Mouse (Mus musculus) 3134 (cell line): Measurements from ENCODE around the gene Kcnrg.

ENCODE experiments used
- DNase-seq: peaks from one replicate; pipeline ENCODE4 v3.0.0-alpha.2; 2011; ENCODE audit warnings: low spot score; ENCODE audit not compliant: insufficient read length; ENCODE audit errors: extremely low read depth

The Kcnrg gene

DNA sequence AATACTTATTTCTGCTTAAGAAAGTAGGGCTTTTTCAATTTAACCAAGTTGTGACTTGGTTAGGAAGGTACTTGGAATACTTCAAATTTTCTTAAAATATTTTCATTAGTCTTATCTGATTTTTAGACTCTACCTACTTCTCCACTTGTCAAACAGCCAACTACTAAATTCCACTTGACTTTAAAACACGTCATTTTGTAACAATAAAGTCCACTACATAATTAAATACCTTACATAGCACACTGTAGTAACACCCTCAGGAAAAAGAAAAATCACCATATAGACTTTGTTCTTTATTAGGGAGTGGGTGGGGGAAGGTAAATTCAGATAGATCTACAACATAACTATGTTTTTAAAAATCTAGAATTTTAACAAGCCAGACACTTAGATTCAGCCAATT, 35.4 kb downstream of the Kcnrg start:
- no peak for DNase-seq

DNA sequence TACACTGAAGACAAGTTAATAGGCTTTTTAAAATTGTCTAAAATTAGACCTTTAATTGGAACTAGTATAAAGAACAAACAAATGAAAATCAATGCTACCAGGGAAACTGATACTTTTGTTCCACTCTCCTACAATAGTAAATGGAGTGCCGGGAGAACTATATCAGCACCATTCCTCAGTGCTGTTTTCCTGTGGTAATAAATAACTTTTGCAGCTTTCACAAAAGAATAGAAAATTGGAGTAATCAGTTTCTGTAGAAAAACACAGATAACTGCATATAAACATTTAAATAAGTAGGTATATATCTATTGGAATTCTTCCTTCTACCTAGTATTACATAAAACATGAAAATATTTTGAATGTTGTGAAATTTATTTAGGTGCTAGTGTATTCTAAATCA, 38.3 kb downstream of the Kcnrg start:
- DNase-seq, result no peak

DNA sequence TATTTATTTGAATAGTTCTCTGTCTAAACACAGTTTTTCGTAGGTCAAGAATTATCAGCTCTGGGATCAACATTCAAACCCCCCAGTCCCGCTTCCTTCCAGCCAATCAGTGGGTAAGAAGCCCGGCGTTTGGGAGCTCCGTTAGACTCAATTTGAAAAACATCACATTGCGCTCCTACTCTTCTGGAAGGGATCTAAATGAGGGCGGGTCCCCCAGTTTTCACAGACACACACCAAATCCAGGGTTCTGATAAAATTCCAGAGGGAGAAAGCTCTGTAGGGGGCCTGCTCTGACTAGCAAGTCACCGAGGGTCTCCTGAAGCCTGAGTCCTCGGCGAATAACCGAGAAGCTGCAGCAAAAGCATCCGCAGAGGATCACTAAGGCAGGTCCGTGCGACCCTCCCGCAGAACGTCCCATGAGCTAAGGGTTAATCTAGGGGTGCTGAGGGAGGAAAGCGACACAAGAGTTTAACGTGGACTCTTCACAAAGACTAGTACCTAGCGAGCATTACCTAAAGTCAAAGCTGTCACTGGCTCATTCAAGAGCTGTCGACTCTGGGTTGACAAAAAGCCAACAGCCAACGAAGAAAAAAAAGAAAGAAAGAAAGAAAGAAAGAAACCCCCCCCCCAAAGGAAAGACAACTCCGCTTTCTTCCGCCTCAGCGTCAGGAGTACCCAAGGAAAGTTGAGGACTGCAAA, 40.1 kb downstream of the Kcnrg start:
- DNase-seq, result peak; percentile 39

DNA sequence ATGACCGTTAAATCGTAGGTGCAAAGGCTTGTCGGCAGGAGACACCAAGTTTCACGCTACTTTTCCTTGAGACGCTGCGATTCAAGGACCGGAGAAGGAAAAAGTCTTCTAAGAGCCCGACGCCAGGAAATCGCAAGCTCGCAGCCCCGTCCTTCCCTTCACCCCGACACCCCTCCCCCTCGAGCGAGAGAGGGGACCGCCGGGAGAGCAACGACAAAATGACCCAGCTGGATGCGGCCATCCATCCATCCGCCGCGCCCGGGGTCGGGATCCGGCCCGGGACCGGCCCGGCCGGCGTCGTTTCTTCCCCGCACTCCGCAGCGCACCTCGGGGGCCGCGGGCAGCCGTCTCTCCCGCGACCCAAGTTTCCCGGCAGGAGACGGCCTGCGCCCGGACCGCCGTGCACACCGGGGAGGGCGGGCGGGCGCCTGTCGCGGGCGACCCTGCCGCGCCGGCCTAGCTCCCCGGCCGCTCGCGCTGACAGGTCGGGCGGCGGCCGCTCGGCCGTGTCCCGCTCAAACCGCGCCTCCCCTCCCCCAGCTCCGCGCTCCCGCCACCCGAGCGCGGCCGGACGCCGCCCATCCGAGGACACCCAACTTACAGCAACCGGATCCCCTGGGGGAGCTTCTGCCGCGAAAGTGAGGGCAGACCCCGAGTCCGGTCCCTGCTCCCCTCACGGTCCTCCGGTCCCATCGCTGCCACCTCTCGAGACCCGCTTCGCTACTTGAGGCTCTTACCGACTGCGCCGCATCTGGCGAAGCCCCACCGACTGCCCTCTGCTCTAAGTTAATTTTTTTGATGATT, 40.8 kb downstream of the Kcnrg start:
- peak; percentile 59 for DNase-seq

DNA sequence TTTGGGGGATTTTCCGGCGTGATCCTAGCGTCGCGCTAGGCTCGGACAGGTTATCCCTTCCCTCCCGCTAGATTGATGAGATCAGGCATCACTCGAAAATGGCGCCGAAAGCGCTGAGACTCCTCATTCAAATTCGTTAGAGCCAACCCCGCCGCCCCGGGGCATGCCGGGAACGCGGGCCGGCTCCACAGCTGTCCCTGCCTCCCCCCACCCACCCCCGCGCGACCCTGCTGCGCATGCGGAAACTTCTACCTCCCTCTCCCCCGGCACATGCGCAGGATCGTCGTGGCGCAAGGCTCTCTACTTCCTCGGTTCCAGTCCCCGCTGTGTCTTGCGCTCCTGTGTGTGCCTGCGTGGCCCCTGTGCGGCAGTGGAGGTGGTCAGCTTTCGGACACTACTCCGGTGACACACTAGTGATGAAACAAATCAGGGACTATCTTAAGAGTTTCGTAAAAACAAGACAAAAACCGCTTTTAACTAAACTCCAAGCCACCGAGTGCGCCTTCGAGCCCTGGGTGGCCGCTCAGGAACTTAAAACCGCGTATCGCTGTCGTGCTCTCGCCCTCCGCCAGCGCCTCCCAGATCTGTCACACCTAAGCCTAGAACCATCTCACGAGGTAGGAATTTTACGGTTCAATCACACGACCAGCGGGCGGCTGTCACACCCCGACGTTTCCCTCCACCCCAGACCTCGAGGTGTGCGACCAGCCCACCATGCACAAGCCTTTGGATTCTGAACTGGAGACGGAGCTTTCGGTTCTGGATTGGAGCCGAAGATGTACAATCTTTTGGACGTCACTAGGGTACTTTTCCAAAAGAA, 41.6 kb downstream of the Kcnrg start:
- peak; percentile 96 for DNase-seq

DNA sequence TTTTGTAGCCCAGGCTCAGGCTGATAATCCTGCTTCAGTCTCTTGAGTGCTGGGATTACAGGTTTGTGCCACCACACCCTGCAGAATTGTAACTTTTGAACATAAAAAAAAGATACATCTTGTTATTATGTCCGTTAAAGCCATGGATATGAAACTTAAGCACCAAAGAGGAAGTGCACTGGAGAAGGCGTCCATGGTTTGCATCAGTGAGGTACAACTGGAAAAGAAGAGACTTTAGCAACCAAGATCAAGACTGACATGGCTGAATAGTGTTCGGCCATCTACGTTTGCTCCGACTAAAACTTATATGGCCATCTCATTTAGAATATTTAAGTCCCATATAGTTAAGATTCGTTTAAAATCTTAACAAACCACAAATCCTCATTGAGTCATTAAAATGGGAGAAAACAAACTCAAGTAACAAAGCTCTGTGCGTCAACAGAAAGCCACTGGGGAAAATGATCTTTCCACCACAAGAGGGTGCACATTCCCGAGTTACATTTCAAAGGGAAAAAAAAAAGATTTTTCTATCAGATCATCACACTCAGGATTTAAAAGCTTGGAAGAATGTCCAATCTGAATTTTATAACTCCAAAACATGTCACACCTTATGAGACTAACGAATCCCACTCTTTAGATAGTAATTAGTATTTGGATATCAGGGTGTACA, 43.2 kb downstream of the Kcnrg start:
- peak; percentile 7 for DNase-seq

DNA sequence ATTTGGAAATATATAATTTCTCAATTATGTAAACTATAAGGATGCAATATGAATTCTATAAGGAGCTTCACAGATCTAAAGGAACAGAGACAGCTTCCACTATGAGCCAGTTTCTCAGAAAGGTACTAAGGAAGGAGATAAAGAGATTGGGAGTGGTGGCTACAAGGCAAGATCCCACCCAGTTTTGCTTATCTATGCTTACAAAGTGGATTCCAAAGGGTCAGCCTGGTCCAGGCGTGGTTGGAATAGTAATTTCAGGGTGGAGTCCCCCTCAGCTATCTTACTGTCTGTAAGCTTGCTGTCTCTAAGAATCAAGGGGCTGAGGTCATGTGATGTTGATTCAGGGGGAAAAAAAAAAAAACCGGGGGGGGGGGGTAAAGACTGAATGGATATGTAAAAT, 49.2 kb downstream of the Kcnrg start:
- DNase-seq, result no peak

DNA sequence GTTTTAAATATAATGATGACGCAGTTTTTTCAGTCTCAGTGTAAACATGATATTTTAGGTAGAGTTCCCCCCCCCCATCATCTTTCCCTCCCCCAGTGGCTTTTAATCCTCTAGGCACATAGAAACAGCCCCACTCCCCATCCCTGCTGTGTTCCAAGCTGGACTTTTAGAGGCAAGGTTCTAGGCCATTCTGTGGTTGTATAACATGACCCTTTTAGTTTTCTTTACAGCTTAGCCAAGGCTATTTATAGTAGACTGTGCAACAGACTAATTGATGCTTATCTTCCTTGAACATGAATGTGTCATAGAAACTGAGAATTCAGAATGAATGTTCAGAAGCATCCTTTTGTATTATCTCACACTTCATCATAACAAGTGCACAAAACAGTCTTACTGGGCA, 54.2 kb downstream of the Kcnrg start:
- no peak for DNase-seq

DNA sequence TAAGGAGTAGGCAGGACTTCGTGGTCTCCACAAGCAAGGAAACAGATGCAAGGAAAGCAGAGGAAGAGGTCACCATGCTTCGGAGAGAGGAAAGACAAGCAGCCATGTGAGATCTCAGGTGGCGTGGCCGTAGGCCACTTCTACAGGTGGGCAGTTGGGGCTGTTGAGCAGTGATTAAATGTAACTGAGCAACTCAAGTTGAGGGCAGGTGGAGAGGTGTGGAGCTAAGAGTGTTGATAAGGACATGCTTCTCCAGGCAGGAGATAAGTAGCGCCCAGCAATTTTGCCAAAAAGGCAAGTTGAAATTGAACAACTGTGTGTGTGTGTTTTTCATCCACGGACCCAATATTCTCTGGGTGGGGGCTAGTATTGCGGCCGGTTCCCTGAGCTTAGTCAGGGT, 55.0 kb downstream of the Kcnrg start:
- no peak for DNase-seq
